Mouse (Mus musculus) limb, embryonic 15.5 days (tissue): ENCODE data around the gene Shpk. TPM values are rescaled to one million over a fixed set of nuclear protein-coding genes. Genes with fewer than 3 reads are reported as not detected.

Experiments
- ATAC-seq: fragments of 200-750 bp; cut with Nextera tagmentation; 2 replicates; pipeline ENCODE4 v1.8.0; 2017; ENCODE audit warnings: low read depth, moderate TSS enrichment; ENCODE audit not compliant: insufficient number of reproducible peaks, low FRiP score, low TSS enrichment
- H3K27ac ChIP-seq: fragments of 300-500 bp; sonication (generic); 2 replicates; pipeline ENCODE4 v1.5.1; 2015; ENCODE audit warnings: moderate library complexity, mild to moderate bottlenecking, inconsistent platforms
- H3K27me3 ChIP-seq: fragments of 300-500 bp; sonication (generic); 2 replicates; pipeline ENCODE4 v1.6.1; 2015; ENCODE audit warnings: inconsistent platforms
- H3K36me3 ChIP-seq: fragments of 300-500 bp; sonication (generic); 2 replicates; pipeline ENCODE4 v1.6.1; 2015; ENCODE audit warnings: inconsistent platforms
- H3K4me1 ChIP-seq: fragments of 300-500 bp; sonication (generic); 2 replicates; pipeline ENCODE4 v1.6.1; 2015; ENCODE audit warnings: inconsistent platforms
- H3K4me2 ChIP-seq: fragments of 300-500 bp; sonication (generic); 2 replicates; pipeline ENCODE4 v1.6.1; 2015; ENCODE audit warnings: mild to moderate bottlenecking, inconsistent platforms
- H3K4me3 ChIP-seq: fragments of 300-500 bp; sonication (generic); 2 replicates; pipeline ENCODE4 v1.5.1; 2015; ENCODE audit warnings: mild to moderate bottlenecking, inconsistent platforms
- H3K9ac ChIP-seq: fragments of 300-500 bp; sonication (generic); 2 replicates; pipeline ENCODE4 v1.6.1; 2015; ENCODE audit warnings: inconsistent platforms
- H3K9me3 ChIP-seq: fragments of 300-500 bp; sonication (generic); 2 replicates; pipeline ENCODE4 v1.6.1; 2016; ENCODE audit warnings: inconsistent platforms
- WGBS: fragments of 180-500 bp; shearing (Covaris S2); methylation state at CpG from one replicate; pipeline ENCODE4 v1.1.7; 2015; 5-methylcytosine and 5-hydroxymethylcytosine counted together
- polyA plus RNA-seq: library from polyadenylated mRNA; unstranded; fragments of >200 nt; fragmentation: Nextera tagmentation; extraction: Ambion mirVana; gene quantifications from 2 replicates; pipeline ENCODE4 v1.2.1, GENCODE M21; 2015

Shpk gene
- polyA plus RNA-seq, 1 experiment from 2014 or later: 3.0 TPM

DNA sequence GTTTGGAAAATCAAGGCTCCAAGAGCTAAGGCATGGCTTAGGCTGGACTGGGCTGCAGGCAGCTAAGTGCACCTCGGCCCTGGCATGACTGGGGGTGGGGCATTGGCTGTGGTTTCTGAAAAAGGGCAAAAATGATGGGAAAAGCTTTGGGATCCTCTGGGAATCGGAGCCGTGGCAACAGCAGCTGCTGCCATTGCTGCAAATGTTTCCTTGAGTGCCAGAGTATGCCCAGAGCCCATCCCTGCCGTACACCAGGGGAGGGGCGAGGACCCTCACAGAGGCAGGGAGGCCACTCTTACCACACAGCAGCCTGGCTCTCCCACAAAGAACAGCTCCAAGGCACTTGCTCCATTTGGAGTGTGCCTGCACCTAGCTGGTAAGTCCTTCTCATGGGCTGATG, 34.7 kb downstream of the Shpk start, which contains the start of gene Trpv1:
Gene Trpv1, plus strand, starts transcription at position 301 of the 400 bp plus-strand sequence.
- Histone ChIP-seq H3K4me3 (no peak within 1 kb of the TSS), H3K27ac (no peak within 1 kb of the TSS), H3K9ac (no peak within 1 kb of the TSS), H3K9me3 (no peaks in the 10 kb centered on the region), H3K4me1 (peaks cover 17% of the 10 kb centered on the region), H3K27me3 (no peaks in the 10 kb centered on the region), H3K36me3 (no peaks in the 10 kb centered on the region), H3K4me2 (no peak within 1 kb of the TSS)
- 74% methylated on average over 5 of the region's 5 CpGs for WGBS
- ATAC-seq: no peak

DNA sequence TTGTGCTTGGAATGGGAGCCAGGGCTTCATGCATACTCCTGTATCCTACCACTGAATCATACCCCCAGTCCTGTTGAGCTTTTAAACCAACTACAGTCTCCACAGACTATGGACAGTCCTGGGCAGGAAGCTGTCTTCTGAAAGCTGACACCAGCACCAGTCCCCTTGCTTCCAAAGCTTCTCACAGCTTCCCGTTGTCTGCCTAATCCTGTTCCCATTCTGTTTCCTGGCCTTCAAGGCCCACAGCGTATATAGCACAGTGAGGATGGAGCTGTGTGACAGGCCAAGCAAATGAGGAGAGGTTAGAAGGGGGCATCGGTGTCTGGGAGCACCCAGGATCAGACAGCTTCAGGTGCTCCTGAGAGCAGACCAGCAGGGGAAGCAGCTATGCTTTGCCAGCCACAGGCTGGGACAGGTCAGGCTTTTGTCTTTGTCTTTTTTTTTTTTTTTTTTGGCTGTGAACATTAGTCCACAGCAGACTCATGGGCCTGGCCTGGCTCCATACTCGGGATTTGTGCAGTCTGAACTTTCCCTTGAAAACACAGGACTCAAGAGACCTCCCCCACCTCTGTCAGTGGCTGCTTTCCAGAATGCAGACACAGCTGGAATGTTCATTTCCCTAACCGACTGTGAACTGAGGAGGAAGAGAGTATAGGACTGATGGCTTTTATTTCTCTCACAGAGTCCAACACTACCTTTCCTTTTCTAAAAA, 36.9 kb downstream of the Shpk start:
- WGBS: 12% methylated on average over 5 of the region's 5 CpGs
- Histone ChIP-seq H3K9me3 (no peaks in the 10 kb centered on the region), H3K27me3 (no peaks in the 10 kb centered on the region), H3K4me1 (peaks cover 17% of the 10 kb centered on the region), H3K36me3 (no peaks in the 10 kb centered on the region), H3K9ac (no peak overlapping the region), H3K27ac (peak overlapping the region; percentile 79), H3K4me2 (no peak overlapping the region; the same call in 1 of the 2 replicates), H3K4me3 (no peak overlapping the region)
- ATAC-seq: peak; percentile 81

DNA sequence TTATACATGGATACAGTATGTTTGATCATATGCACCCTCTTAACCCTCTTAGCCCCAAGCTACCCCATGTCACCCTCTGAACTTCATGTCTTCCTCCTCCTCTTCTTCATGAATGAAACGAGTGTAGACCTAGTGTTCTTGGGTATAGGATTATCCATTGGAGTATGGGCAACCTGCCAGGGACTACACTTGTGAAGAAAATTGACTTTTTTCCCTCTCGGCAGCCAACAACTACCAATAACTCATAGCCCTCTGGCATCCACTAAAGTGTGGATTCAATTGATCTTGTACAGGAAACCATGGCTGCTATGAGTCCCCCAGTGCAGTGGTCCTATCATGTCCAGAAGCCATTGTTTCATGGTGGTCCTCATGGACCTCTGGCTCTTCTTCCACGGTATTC, 37.5 kb downstream of the Shpk start:
- ATAC-seq: no peak
- H3K4me2 ChIP-seq: no peak overlapping the region
- no peak overlapping the region for H3K4me3 ChIP-seq
- no peak overlapping the region for H3K9ac ChIP-seq
- peaks cover 17% of the 10 kb centered on the region for H3K4me1 ChIP-seq
- H3K36me3 ChIP-seq: no peaks in the 10 kb centered on the region
- H3K9me3 ChIP-seq: no peaks in the 10 kb centered on the region
- peak overlapping the region; percentile 67 for H3K27ac ChIP-seq
- 34% methylated on average over 3 of the region's 3 CpGs for WGBS
- H3K27me3 ChIP-seq: no peaks in the 10 kb centered on the region

DNA sequence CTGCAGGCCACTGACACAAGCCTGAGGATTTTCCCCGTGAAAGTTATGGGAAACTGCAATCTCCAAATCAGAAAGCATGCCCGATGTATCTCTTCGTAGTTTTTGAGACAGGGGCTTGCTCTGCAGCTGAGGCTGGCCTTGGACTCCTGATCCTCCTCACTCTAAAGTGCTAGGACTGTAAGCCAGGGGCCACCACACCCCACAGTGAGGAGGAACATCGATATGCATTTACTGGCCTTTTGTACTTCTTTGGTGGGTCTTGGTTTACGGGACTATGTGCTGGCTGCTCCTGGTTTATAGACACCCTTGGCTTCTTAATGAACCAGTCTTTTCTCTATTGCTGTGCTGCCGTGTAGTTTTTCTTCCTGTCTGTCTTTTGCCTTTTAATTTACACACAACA, 42.9 kb downstream of the Shpk start:
- Histone ChIP-seq H3K9me3 (no peaks in the 10 kb centered on the region), H3K4me3 (no peak overlapping the region), H3K4me2 (no peak overlapping the region), H3K36me3 (no peaks in the 10 kb centered on the region), H3K4me1 (peaks cover 4% of the 10 kb centered on the region), H3K27me3 (no peaks in the 10 kb centered on the region), H3K27ac (no peak overlapping the region), H3K9ac (no peak overlapping the region)
- WGBS: 57% methylated on average over 6 of the region's 6 CpGs
- no peak for ATAC-seq

DNA sequence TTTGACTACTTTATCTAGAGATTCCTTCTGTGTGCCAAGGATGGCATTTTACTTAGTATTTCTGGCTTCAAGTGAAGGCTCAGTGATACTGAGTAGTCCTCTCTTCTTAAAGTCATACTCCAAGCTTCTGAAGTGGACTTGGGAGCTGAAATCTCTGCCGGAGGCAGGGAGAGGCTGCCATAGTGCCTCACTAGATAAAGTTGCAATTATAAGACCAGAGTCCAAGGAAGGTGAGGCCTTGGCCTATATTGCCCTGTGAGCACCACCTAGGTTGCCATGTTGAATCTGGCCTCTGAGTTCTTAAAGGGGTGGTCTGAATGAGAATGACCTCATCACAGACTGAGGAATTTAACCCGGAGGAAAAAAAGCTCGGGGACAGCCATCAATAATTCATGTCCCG, 43.5 kb downstream of the Shpk start:
- no peaks in the 10 kb centered on the region for H3K9me3 ChIP-seq
- H3K36me3 ChIP-seq: no peaks in the 10 kb centered on the region
- no peaks in the 10 kb centered on the region for H3K4me1 ChIP-seq
- 84% methylated on average over 4 of the region's 4 CpGs for WGBS
- no peak overlapping the region for H3K4me3 ChIP-seq
- no peak overlapping the region for H3K4me2 ChIP-seq
- no peaks in the 10 kb centered on the region for H3K27me3 ChIP-seq
- H3K27ac ChIP-seq: no peak overlapping the region
- no peak overlapping the region for H3K9ac ChIP-seq
- no peak for ATAC-seq

DNA sequence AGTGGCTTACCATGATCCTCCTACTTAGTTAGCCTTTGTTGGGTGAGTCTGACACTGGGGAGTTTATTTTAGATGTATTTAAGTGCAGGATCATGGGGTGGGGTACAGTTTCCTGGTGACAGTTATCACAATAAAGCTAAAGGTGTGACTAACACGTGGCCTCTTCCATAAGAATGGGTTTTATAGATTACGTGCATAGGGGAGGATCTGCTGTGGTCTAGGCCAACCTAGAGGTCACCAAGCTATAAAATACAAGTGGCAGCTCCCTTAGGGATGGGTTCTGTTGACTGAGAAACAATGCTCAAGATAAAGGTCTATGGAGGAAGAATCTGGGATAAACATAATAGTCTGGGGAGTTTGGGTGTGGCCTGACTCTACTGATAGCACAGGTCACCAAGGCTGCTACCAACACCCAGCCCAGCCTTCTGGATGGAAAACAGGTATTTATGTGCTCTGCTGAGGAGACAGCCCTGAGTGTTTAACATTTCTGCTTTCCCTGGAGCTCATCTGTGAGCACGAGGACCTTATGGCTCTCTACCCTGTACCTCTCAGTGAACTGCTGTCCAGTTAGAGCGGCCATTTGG, 58.2 kb downstream of the Shpk start:
- Histone ChIP-seq H3K9ac (no peak overlapping the region), H3K36me3 (no peaks in the 10 kb centered on the region), H3K4me1 (peaks cover 3% of the 10 kb centered on the region; the same call in 1 of the 2 replicates), H3K4me3 (no peak overlapping the region), H3K27ac (no peak overlapping the region), H3K9me3 (no peaks in the 10 kb centered on the region), H3K27me3 (no peaks in the 10 kb centered on the region), H3K4me2 (no peak overlapping the region)
- 75% methylated on average over 4 of the region's 4 CpGs for WGBS
- no peak for ATAC-seq

DNA sequence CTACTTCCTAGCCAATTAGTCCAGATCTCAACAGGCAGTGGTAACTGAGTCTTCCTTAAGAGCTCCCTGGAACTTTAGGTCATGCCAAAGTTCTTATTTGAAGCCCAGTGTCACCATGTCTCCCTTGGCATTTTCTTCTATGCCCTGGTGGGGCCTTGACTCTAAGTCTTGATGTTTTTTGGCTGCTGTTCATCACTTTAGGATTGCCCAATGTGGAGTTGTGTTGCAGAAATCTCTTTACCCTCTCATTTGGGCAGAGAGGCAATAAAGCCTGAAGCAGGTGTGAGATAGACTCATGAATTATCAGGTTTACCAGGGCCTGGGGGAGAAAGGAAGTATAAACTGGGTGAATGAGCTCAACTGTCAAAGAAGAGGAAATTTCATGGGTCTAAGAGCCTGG, 59.4 kb downstream of the Shpk start:
- H3K4me1 ChIP-seq: peaks cover 3% of the 10 kb centered on the region; the same call in 1 of the 2 replicates
- H3K9me3 ChIP-seq: no peaks in the 10 kb centered on the region
- H3K9ac ChIP-seq: no peak overlapping the region
- ATAC-seq: no peak
- no peaks in the 10 kb centered on the region for H3K27me3 ChIP-seq
- H3K27ac ChIP-seq: no peak overlapping the region
- H3K4me3 ChIP-seq: no peak overlapping the region
- no peaks in the 10 kb centered on the region for H3K36me3 ChIP-seq
- no peak overlapping the region for H3K4me2 ChIP-seq

DNA sequence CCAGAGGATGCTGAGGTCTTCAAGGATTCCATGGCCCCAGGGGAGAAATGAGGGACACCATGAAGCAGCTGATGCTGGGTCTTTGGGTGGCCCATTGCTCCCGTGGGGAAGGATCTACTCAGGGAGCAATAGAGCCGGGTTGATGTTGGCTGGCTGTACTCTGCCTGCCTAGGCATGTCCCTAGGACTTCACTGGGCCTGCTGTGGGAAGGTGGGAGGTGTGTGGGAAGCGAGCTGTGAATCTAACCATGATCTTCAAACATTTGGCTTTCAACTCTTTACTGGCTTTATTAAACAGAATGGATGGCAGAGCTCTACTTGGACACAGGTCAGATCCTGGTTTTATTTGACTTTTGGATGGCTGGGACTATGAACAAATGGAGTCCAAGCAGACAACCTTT, 61.2 kb downstream of the Shpk start:
- 60% methylated on average over 3 of the region's 3 CpGs for WGBS
- Histone ChIP-seq H3K9ac (no peak overlapping the region), H3K27me3 (no peaks in the 10 kb centered on the region), H3K9me3 (no peaks in the 10 kb centered on the region), H3K27ac (no peak overlapping the region), H3K4me3 (no peak overlapping the region), H3K4me1 (peaks cover 3% of the 10 kb centered on the region; the same call in 1 of the 2 replicates), H3K36me3 (no peaks in the 10 kb centered on the region), H3K4me2 (no peak overlapping the region)
- no peak for ATAC-seq

DNA sequence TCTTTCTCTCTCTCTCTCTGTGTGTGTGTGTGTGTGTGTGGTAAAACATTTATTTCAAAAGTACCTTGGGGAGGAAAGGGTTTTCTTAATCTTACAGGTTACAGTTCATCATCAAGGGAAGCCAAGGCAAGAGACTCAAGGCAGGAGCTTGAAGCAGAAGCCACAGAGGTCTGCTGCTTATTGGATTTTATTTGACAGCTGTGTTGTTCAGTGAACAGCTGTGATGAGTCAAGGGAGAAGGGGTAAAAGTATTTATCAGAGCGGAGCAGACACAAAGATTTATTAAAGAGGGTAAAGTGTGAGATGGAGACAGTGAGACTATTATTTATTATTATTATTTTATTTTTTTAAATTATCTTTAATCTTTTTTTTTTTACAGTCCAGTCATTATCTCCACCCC, 62.1 kb downstream of the Shpk start:
- 75% methylated on average over 1 of the region's 1 CpGs for WGBS
- no peak for ATAC-seq
- Histone ChIP-seq H3K9me3 (no peaks in the 10 kb centered on the region), H3K27me3 (no peaks in the 10 kb centered on the region), H3K27ac (no peak overlapping the region), H3K4me2 (no peak overlapping the region), H3K4me1 (peaks cover 4% of the 10 kb centered on the region; the same call in 1 of the 2 replicates), H3K36me3 (no peaks in the 10 kb centered on the region), H3K9ac (no peak overlapping the region), H3K4me3 (no peak overlapping the region)

DNA sequence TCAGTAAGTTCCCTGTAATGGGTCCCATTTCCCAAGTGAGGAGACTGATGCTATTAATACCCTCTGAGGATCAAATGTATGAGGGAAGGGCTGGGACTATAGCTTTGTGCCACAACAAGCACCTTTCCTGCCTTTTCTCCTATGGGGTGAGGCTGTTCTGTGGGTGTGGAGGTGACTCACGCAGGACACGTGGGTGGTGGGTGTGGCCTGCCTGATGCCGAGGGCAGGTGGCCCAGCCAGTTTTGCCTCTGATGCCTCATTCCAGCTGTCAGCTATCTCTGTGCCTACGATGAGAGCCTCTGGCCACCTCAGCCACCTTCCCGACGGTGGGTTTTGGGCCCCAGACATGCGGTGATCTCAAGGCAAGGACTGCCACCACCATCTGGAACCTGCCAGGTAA, 68.0 kb downstream of the Shpk start, which contains the start of gene Trpv3:
Gene Trpv3, plus strand, starts transcription at position 122 of the 400 bp plus-strand sequence.
- no peak within 1 kb of the TSS for H3K4me2 ChIP-seq
- no peak within 1 kb of the TSS for H3K9ac ChIP-seq
- H3K27me3 ChIP-seq: no peaks in the 10 kb centered on the region
- H3K9me3 ChIP-seq: no peaks in the 10 kb centered on the region
- H3K27ac ChIP-seq: 0 out of 2 replicates have a peak within 1 kb of the TSS, but pooled peaks have one; percentile 4
- 0 out of 2 replicates have a peak within 1 kb of the TSS, but pooled peaks have one; percentile 0 for H3K4me3 ChIP-seq
- 0 out of 2 replicates have a peak, but pooled peaks have one; percentile 45 for ATAC-seq
- 0 out of 2 replicates have a peak, but pooled peaks cover 3% of the 10 kb centered on the region for H3K4me1 ChIP-seq
- no peaks in the 10 kb centered on the region for H3K36me3 ChIP-seq
- 75% methylated on average over 7 of the region's 7 CpGs for WGBS
